Mouse (Mus musculus): ENCODE data around the gene Lin52. TPM values are rescaled to one million over a fixed set of nuclear protein-coding genes. Genes with fewer than 3 reads are reported as not detected.

Lin52 gene
- polyA plus RNA-seq, 3 experiments from 2014 or later = 25.6 to 29.4 (median 25.6) TPM

DNA sequence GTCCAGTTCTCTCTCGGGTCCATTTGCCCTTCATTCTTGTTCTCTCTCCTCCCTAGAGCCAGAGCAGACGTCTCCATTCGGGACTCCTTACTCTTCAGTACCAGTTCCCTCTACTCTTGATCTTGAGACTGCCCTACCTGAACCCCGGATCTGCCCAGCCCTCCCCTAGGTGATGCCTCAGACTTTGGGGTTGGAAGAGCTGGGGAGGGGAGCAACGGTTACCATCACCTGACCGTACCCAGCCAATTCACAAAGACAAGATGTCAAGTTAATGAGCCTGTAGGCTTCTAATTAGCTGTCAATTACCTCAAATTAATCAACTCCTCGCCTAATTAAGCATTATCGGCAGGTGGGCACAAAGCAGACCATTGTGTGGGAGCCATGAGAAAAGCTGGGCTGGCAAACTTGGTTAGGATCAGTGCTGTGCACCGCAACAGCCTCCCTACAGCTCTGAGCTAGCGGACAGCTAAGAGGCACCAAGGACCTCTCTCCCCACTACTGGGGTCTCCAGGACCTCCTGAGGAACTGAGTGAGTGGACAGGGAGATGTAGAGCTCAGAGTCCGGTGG lies 90.3 kb downstream of the Lin52 start:
- no peak for ATAC-seq

DNA sequence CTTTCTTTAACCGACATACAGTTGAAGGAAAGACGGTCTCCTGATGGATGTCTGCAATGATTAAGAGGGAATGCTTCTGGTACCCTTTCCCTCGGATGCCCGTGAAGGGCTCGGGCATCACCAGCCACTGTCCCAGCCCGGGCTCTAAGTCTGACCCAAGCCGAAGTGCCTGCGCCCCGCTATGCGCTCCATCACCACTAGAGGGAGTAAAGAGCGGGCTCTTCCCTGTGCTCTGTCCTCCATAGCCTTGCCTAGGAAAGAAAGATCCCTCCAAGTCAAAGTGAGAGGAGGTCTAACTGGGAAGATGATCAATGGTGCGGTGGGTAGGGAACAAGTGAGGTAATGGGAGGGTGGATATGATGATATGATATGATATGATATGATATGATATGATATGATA lies 94.8 kb downstream of the Lin52 start:
- peak; percentile 50 for ATAC-seq

DNA sequence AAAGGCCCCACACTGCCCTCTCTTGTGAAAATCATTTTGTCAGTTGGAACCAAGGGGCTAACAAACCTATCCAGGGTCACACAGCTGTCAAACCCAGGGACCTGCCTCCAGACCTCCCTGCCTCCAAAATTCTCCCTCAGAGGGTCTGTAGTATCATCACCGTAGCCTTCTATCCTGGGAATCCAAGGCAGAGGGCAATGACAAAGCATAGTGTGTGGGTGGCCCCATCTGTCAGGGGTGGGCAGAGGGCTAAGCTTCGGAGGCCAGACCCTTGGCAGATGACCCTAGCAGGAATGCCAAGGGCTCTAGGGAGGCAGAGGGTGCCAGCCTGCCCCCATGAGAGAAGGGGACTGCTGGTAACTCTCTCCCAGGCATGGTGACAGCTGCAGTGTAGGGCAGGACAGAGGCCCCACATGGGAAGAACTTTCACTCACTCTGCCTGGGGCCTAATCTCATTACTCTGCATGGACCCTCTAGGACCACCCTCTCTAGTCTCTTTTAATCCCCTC lies 95.4 kb downstream of the Lin52 start:
- no peak for ATAC-seq

DNA sequence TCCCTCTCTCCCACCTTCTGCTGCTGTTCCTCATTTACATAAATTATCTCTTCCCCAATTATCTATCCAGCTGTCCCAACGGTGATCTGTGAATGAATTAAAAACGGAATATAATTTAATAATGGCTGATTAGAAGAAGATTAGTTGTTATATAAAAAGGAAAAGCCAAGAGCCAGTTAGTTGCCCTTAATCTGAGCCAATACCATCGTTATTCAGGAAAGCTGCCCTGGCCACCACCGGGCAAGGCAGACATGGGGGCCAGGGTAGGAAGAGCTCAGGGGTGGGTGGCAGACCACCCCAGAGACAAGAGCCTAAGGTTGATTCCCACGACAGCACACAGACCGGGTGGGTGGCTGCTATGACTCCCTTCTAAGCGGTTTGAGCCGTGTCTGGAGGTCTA lies 97.0 kb downstream of the Lin52 start:
- ATAC-seq = no peak

DNA sequence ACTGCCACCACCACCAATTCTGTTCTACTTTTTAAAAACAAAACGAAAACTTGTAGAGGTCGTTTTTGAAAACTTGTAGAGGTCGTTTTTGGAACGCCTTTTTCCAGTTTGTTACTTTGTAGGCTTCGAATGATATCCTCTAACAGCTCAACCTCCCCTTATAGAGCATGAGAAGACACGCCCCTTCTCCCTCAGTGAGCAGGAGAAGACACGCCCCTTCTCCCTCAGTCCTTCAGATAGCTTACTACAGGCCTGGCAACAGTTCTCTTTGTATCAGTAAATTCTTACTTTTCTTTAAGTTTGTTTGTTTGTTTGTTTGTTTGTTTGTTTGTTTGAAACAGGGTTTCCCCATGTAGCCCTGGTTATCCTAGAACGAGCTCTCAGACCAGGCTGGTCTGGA lies 104.0 kb downstream of the Lin52 start:
- no peak for ATAC-seq

DNA sequence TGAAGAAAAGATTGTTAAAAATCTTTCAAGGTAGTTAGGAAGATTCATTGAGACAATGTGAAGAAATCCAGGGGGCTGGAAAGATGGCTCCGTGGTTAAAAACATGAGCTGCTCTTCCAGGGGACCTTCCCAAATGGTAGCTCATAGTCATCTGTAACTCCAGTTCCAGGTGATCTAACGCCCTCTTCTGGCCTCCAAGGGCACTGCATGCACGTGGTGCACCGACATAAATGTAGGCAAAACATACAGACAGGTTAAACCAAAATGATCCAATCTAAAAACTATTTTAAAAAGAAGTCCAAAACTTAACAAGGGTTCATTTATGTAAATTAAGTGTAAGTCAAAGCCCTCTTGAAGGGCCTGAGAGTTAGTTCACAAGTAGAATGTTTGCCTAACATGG lies 111.3 kb downstream of the Lin52 start:
- ATAC-seq = no peak

DNA sequence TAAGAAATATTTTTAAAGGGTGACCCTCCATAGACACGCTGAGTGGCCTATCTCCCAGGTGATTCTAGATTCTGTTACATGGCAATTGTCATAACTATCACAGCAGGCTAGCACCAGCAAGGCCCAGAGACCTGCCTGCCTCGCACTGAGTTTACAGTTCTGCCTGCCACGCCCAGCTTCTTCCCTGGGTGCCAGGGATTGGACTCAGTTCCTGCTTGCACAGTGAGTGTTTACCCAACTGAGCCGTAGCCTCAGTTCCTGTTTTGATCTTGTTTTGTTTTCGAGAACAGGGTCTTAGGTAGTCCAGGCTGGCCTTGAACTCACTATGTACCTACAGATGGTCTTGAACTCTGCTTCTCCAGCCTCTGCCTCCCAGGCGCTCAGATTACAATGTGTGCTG lies 116.4 kb downstream of the Lin52 start:
- no peak for ATAC-seq

DNA sequence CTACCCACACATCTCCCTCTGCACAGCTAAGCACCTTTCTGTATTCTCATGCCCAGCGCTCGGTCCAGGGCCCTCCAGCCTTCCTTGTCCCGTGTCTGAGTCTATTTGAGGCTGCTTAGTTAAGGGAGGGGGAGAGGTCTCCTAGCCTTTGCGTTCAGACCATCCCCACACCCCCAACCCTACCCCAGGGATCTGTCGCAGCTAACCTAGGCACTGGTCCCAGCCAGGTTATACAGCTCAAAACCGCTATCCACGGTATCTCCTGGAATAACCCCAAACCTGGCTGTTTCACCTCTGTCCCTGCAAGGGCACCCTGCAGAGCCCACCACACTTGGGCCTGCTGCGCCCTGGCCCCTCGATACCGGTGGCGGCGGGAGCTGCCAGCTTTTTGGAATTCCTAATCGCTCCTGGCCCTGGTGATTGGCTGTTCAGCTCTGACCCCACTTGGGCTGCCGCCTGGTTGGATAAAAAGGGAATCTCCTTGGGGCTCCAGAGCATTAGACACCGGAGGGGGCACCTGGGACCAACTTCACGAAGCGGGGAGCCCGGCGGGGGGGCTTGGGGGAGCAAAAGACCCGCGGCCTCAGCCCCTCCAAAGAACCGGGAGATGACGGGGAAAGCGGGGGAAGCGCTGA lies 118.2 kb downstream of the Lin52 start, which contains the start of gene Vsx2:
Vsx2 (plus strand) TSS at position 427 of the 635 bp plus-strand sequence.
- no peak for ATAC-seq

DNA sequence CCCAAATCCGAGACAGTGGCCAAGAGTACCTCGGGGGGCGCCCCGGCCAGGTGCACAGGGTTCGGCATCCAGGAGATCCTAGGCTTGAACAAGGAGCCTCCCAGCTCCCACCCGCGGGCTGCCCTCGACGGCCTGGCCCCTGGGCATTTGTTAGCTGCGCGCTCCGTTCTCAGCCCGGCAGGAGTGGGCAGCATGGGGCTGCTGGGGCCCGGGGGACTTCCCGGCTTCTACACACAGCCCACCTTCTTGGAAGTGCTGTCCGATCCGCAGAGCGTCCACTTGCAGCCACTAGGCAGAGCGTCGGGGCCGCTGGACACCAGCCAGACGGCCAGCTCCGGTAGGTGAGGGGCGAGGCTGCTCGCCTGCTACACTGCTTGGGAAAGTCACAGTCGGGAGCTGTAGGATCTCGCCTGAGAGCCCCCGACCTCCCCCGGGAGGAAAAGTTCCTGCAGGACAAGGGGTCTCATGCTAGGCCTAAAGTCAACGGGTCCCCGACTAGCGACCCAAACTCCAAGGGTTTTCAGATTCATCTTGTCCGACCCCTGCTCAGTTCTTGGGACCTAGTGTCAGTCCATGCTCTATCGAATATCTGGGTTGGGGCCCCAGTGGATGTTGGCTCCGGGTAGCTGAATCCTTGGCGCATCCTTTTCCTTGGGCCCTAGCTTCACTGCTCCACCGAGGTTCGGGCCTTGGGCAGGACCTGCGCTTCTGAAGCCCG lies 118.9 kb downstream of the Lin52 start:
- no peak for ATAC-seq

DNA sequence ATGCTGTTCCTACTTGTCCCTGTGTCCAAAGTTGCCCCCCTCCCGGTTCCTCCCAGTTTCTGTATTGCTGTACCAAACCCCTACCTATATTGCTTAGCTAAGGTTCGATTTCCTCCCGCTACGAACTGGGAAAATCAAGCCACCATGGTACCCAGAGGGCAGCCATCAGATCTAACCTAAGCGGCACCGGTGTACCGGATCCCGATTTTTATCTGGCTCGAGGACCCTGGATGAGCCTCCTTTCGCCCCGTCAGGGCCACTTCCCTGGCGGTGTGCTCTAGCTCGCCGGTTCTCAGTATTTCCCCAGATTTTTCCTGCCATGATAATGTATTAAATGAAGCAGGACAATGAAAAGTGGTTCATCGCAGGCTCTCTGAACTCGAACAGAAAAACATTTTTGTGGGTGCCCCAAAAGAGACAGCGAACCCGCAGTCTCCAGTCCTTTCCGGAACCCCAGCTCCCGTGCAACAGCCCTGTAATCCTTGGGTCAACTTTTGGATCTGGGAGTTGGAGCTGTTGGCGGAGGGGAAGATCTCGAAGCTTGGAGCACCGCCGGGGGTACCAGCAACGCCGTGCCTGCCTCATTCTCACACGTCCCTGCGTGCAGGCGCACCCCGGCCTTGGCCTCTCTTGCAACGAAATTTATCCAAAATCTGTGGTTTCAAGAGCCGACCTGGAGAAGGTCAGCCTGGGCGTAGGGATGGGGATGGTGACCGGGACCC lies 119.6 kb downstream of the Lin52 start:
- no peak for ATAC-seq

DNA sequence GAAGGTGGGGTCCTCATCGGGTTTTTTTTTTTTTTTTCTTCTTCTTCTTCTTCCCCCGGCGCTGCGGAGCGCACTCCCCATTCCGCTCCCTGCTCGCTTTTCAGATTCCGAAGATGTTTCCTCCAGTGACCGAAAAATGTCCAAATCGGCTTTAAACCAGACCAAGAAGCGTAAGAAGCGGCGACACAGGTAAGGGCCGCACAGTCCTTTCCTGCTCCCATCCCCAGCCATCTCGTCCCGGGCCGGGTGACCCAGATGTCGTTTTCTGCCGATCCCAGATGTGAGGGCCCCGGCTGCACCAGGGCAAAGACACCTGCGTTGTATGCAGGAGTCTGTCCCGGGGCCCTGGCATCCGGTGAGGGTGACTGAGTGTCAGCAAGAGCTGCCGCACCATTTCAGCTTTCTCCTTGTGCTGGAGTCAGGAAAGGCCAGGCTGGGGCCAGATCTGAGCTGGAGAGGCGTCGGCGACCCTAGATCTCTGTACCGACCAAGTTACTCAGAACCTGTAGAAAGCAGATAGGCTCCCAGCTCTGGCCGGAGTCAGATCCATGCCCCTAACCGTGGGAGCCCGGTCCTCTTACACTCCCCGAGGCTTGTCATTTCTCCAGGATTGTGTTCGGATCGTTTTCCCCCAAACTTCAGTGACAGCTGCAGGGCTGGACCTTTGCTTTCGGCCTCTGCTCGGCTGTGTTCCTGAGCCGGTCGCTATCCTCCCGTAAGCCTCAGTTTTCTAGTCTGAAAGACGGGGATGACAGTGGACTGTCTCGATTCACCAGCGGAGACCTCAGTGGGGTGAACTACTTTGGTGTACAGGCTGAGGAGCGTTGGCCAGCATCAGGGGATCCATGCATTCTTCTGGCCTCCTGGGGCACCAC lies 120.5 kb downstream of the Lin52 start:
- ATAC-seq = no peak

DNA sequence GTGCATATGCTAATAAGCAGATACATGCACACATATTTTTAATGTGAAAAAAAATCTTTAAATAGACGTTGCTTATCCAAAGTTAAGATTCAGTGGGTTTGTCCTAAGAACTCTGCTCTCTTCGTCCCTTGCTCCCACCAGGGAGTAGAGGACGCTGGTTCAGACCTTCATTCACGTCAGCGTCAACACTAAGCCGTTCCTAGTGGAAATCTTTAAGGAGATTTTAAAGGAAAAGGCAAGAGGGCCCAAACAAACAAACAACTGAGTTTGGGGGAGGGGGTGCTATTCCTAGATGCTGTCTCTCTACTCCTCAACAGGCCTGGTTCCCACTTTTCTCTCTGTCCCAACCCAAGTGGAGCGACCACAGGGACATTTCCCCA lies 121.1 kb downstream of the Lin52 start:
- ATAC-seq = no peak

DNA sequence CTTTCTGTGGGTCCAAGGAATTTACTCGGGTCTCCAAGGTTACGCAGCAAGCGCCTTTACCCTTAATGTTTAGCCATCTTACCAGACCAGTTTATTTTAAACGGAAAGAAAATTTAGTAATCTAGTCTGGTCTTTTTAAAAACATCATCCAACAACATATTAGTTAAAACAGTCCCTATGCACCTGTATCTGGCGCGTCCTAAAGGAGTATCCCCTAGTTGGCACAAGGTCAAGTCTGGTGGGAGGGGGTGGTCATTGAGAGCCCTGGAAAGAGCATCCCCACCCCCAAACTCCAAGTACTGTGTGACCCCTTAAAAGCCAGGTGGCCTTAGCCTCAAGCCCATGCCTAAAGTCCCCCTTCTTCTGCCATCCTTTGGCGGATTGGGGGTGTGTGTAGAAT lies 121.9 kb downstream of the Lin52 start:
- no peak for ATAC-seq

DNA sequence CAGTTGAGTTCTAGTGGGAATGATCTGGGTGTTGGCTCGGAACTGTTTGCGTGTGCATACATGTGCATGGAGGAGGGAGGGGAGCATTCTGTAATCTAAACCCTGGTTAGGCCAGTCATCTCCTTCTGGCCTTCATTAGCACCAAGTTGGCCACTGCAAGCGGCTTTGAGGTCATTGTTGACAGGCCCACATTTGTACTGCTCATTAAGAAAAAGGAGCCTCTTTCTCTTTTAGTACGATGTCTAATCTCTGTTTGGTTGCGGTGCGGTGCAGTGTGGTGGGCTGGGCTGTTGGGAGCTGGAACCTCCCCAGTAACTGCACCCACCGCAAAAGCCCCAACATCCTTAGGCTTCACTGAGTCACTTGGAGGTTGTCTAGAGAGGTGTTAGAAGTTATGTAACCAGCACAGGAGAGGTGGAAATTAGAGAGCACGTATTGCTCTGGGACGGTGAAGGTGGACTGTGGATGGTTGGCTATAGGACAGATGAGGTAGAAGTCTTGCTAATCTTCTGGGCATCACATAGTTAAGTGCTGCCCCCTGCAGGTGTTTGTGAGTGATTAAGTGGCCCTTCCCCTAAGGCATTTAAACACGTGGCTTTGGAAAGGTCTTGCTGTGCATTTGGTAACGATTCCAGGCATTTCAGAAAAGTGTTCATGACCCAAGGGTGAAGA lies 126.7 kb downstream of the Lin52 start:
- no peak for ATAC-seq

DNA sequence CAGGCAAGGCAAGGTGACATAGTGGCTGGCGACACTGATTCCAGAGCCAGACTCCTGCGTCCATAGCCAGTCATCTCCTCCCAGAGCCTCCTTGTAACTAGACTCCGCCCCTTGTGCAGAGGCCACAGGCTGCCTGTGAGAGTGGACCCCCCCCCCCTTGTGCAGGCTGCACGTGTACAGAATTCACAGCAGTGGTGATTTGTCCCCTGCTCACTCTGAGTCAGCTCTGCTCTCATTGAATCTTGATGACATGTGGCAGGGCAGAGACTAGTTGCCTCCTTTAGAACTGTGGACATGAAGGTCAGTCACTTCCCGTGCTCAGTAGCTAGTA lies 127.2 kb downstream of the Lin52 start:
- ATAC-seq = no peak

DNA sequence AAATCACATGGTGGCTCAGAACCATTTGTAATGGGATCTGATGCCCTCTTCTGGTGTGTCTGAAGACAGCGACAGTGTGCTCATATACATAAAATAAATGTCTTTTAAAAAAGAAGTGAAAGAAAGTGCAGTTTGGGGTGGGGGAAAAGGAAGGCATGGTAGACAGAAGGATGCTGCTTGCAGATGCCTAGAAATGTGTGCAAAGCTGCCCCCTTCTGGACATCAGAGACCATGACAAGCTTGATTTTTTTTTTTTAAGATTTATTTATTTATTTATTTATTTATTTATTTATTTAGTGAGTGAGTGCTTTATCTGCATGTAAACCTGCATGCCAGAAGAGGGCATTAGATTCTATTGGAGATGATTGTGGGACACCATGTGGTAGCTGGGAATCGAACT lies 130.1 kb downstream of the Lin52 start:
- ATAC-seq = no peak

DNA sequence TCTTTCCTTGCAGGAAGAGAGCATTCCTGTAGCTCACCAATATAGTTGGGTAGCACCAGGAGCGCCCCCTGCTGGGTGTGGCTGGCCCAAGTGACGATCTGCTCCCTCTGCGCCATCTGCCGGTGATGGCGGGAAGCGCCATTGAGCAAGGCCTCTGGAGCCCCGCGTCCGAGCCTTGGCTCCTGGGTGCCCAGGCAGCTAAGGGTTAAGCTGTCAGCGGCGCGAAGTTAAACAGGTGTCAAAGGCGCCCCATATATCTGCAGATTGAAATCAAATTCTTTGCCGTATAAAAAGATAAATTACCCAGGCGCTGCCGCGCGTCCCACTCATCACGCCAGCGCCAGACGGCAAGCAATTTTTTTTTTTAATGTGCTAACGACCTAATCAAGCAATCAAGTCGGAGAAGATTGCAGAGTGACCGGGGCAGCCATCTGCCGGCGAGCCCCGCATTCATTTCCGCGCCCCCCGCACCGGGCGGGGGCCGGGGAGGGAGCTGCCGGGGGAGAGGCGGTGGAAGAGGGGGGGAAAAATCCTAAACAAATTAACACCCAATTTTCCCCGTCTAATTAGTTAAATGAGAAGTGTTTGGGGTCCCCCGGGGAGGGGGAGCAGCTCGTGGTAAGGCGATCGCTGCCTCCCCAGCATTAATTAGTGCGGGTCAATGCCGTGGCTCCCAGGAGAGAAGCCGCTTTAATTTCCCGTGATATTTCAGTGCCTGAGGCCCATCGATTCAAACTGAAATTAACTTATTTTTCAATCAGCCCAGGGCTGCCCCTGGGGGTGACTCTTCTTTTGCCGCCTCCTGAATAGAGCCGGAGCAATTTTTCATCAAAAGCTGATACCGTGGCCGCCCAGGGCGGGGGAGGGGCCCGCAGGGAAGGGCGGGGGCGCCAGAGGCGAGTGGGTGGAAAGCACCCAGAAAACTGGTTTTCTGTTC lies 138.9 kb downstream of the Lin52 start:
- ATAC-seq = peak; percentile 88
